Mouse (Mus musculus): ENCODE results near the gene Ninj2. TPM values are rescaled to one million over a fixed set of nuclear protein-coding genes. Genes with fewer than 3 reads are reported as not detected.
"Not testable (repeated sequence)": the region's sequence is repeated elsewhere in the genome, so short reads cannot be mapped to it uniquely, and the experiment has no call there.

Gene Ninj2
- polyA plus RNA-seq, 1 experiment from 2014 or later, result not detected

- Histone ChIP-seq H3K9me3 (ENCODE audit: control insufficient read depth, low read length) (no peaks in the 10 kb centered on the region), H3K4me1 (replicated peaks; ENCODE audit: control insufficient read depth, insufficient read depth, low read length) (no peaks in the 10 kb centered on the region), H3K9ac (ENCODE audit: low read length) (no peak overlapping the region), H3K4me2 (ENCODE audit: low read depth, low read length, severe bottlenecking) (no peak overlapping the region), H3K36me3 (ENCODE audit: control insufficient read depth, insufficient read depth, low read length) (no peaks in the 10 kb centered on the region), H3K4me3 (ENCODE audit: low read depth, low read length) (no peak overlapping the region), H3K27ac (ENCODE audit: low read depth, low read length) (no peak overlapping the region), H3K27me3 (ENCODE audit: control insufficient read depth, insufficient read depth, low read length) (no peaks in the 10 kb centered on the region)
- no peak for ATAC-seq (replicated peaks; ENCODE audit: low FRiP score)
- DNase-seq (ENCODE audit: low spot score), result no peak
- WGBS, result 98% methylated on average over 2 of the region's 2 CpGs
These were observed 8.2 kb upstream of the Ninj2 start for GRCm38 (mm10) chr6:120084983-120085382.

- no peak for DNase-seq (ENCODE audit: low spot score)
- no peak for ATAC-seq (replicated peaks; ENCODE audit: low FRiP score)
- H3K9ac ChIP-seq (ENCODE audit: low read length), result no peak overlapping the region
- no peaks in the 10 kb centered on the region for H3K36me3 ChIP-seq (ENCODE audit: control insufficient read depth, insufficient read depth, low read length)
- H3K4me3 ChIP-seq (ENCODE audit: low read depth, low read length), result no peak overlapping the region
- 80% methylated on average over 3 of the region's 3 CpGs for WGBS
- H3K27me3 ChIP-seq (ENCODE audit: control insufficient read depth, insufficient read depth, low read length), result no peaks in the 10 kb centered on the region
- no peak overlapping the region for H3K27ac ChIP-seq (ENCODE audit: low read depth, low read length)
- H3K4me1 ChIP-seq (replicated peaks; ENCODE audit: control insufficient read depth, insufficient read depth, low read length), result no peaks in the 10 kb centered on the region
- no peak overlapping the region for H3K4me2 ChIP-seq (ENCODE audit: low read depth, low read length, severe bottlenecking)
- H3K9me3 ChIP-seq (ENCODE audit: control insufficient read depth, low read length), result no peaks in the 10 kb centered on the region
These were observed 7.3 kb upstream of the Ninj2 start for GRCm38 (mm10) chr6:120085832-120086231.

- H3K4me2 ChIP-seq (ENCODE audit: low read depth, low read length, severe bottlenecking); H3K27ac ChIP-seq (ENCODE audit: low read depth, low read length); H3K4me1 ChIP-seq (replicated peaks; ENCODE audit: control insufficient read depth, insufficient read depth, low read length); H3K9ac ChIP-seq (ENCODE audit: low read length); DNase-seq (ENCODE audit: low spot score); H3K36me3 ChIP-seq (ENCODE audit: control insufficient read depth, insufficient read depth, low read length); H3K27me3 ChIP-seq (ENCODE audit: control insufficient read depth, insufficient read depth, low read length); H3K4me3 ChIP-seq (ENCODE audit: low read depth, low read length); ATAC-seq (replicated peaks; ENCODE audit: low FRiP score); H3K9me3 ChIP-seq (ENCODE audit: control insufficient read depth, low read length): not testable (repeated sequence)
- WGBS, result 94% methylated on average over 6 of the region's 8 CpGs
These were observed 6.1 kb upstream of the Ninj2 start for GRCm38 (mm10) chr6:120087041-120087440.

- H3K4me3 ChIP-seq (ENCODE audit: low read depth, low read length), result no peak overlapping the region
- no peak for ATAC-seq (replicated peaks; ENCODE audit: low FRiP score)
These were observed 2.4 kb upstream of the Ninj2 start for GRCm38 (mm10) chr6:120090712-120091248.

GRCm38 (mm10) chr6:120091956-120092355 is 1.2 kb upstream of the Ninj2 start:
- ATAC-seq (replicated peaks; ENCODE audit: low FRiP score), result no peak

More at GRCm38 (mm10) chr6:120090712-120091248, 2.4 kb upstream of the Ninj2 start:
- H3K9ac ChIP-seq (ENCODE audit: low read length), result no peak overlapping the region
- H3K9me3 ChIP-seq (ENCODE audit: control insufficient read depth, low read length), result no peaks in the 10 kb centered on the region
- H3K4me1 ChIP-seq (replicated peaks; ENCODE audit: control insufficient read depth, insufficient read depth, low read length), result no peaks in the 10 kb centered on the region
- 69% methylated on average over 15 of the region's 15 CpGs for WGBS
- DNase-seq (ENCODE audit: low spot score), result no peak
- no peaks in the 10 kb centered on the region for H3K36me3 ChIP-seq (ENCODE audit: control insufficient read depth, insufficient read depth, low read length)
- H3K27me3 ChIP-seq (ENCODE audit: control insufficient read depth, insufficient read depth, low read length), result no peaks in the 10 kb centered on the region
- H3K27ac ChIP-seq (ENCODE audit: low read depth, low read length), result no peak overlapping the region
- H3K4me2 ChIP-seq (ENCODE audit: low read depth, low read length, severe bottlenecking), result no peak overlapping the region

GRCm38 (mm10) chr6:120094091-120094776 is 1.1 kb downstream of the Ninj2 start:
- no peaks in the 10 kb centered on the region for H3K9me3 ChIP-seq (ENCODE audit: control insufficient read depth, low read length)
- H3K9ac ChIP-seq (ENCODE audit: low read length), result no peak overlapping the region
- H3K4me3 ChIP-seq (ENCODE audit: low read depth, low read length), result no peak overlapping the region
- H3K36me3 ChIP-seq (ENCODE audit: control insufficient read depth, insufficient read depth, low read length), result no peaks in the 10 kb centered on the region
- H3K4me1 ChIP-seq (replicated peaks; ENCODE audit: control insufficient read depth, insufficient read depth, low read length), result no peaks in the 10 kb centered on the region
- 87% methylated on average over 9 of the region's 9 CpGs for WGBS
- H3K27ac ChIP-seq (ENCODE audit: low read depth, low read length), result no peak overlapping the region
- no peak for ATAC-seq (replicated peaks; ENCODE audit: low FRiP score)
- no peak overlapping the region for H3K4me2 ChIP-seq (ENCODE audit: low read depth, low read length, severe bottlenecking)
- DNase-seq (ENCODE audit: low spot score), result no peak
- no peaks in the 10 kb centered on the region for H3K27me3 ChIP-seq (ENCODE audit: control insufficient read depth, insufficient read depth, low read length)

More at GRCm38 (mm10) chr6:120091956-120092355, 1.2 kb upstream of the Ninj2 start:
- WGBS, result 73% methylated on average over 4 of the region's 4 CpGs
- DNase-seq (ENCODE audit: low spot score), result no peak
- no peak overlapping the region for H3K4me2 ChIP-seq (ENCODE audit: low read depth, low read length, severe bottlenecking)
- no peaks in the 10 kb centered on the region for H3K4me1 ChIP-seq (replicated peaks; ENCODE audit: control insufficient read depth, insufficient read depth, low read length)
- no peaks in the 10 kb centered on the region for H3K9me3 ChIP-seq (ENCODE audit: control insufficient read depth, low read length)
- H3K27ac ChIP-seq (ENCODE audit: low read depth, low read length), result no peak overlapping the region
- H3K27me3 ChIP-seq (ENCODE audit: control insufficient read depth, insufficient read depth, low read length), result no peaks in the 10 kb centered on the region
- H3K4me3 ChIP-seq (ENCODE audit: low read depth, low read length), result no peak overlapping the region
- H3K9ac ChIP-seq (ENCODE audit: low read length), result no peak overlapping the region
- no peaks in the 10 kb centered on the region for H3K36me3 ChIP-seq (ENCODE audit: control insufficient read depth, insufficient read depth, low read length)

- Histone ChIP-seq H3K4me1 (replicated peaks; ENCODE audit: control insufficient read depth, insufficient read depth, low read length) (no peaks in the 10 kb centered on the region), H3K4me2 (ENCODE audit: low read depth, low read length, severe bottlenecking) (no peak overlapping the region), H3K36me3 (ENCODE audit: control insufficient read depth, insufficient read depth, low read length) (no peaks in the 10 kb centered on the region), H3K4me3 (ENCODE audit: low read depth, low read length) (no peak overlapping the region), H3K9ac (ENCODE audit: low read length) (no peak overlapping the region), H3K27ac (ENCODE audit: low read depth, low read length) (no peak overlapping the region), H3K27me3 (ENCODE audit: control insufficient read depth, insufficient read depth, low read length) (no peaks in the 10 kb centered on the region), H3K9me3 (ENCODE audit: control insufficient read depth, low read length) (no peaks in the 10 kb centered on the region)
- no peak for ATAC-seq (replicated peaks; ENCODE audit: low FRiP score)
- no peak for DNase-seq (ENCODE audit: low spot score)
- 86% methylated on average over 5 of the region's 5 CpGs for WGBS
These were observed 1.9 kb downstream of the Ninj2 start for GRCm38 (mm10) chr6:120095096-120095495.

- H3K27me3 ChIP-seq (ENCODE audit: control insufficient read depth, insufficient read depth, low read length), result no peaks in the 10 kb centered on the region
- H3K27ac ChIP-seq (ENCODE audit: low read depth, low read length), result no peak overlapping the region
- H3K4me3 ChIP-seq (ENCODE audit: low read depth, low read length), result no peak overlapping the region
- no peaks in the 10 kb centered on the region for H3K9me3 ChIP-seq (ENCODE audit: control insufficient read depth, low read length)
- WGBS, result 100% methylated on average over 1 of the region's 1 CpGs
- H3K36me3 ChIP-seq (ENCODE audit: control insufficient read depth, insufficient read depth, low read length), result no peaks in the 10 kb centered on the region
- no peak for ATAC-seq (replicated peaks; ENCODE audit: low FRiP score)
- H3K9ac ChIP-seq (ENCODE audit: low read length), result no peak overlapping the region
- DNase-seq (ENCODE audit: low spot score), result no peak
- H3K4me1 ChIP-seq (replicated peaks; ENCODE audit: control insufficient read depth, insufficient read depth, low read length), result no peaks in the 10 kb centered on the region
- no peak overlapping the region for H3K4me2 ChIP-seq (ENCODE audit: low read depth, low read length, severe bottlenecking)
These were observed 2.4 kb downstream of the Ninj2 start for GRCm38 (mm10) chr6:120095501-120095900.

- H3K4me2 ChIP-seq (ENCODE audit: low read depth, low read length, severe bottlenecking), result no peak overlapping the region
- H3K9ac ChIP-seq (ENCODE audit: low read length), result no peak overlapping the region
- ATAC-seq (replicated peaks; ENCODE audit: low FRiP score) (no peak), DNase-seq (ENCODE audit: low spot score) (no peak)
- H3K27ac ChIP-seq (ENCODE audit: low read depth, low read length), result no peak overlapping the region
- H3K4me1 ChIP-seq (replicated peaks; ENCODE audit: control insufficient read depth, insufficient read depth, low read length), result no peaks in the 10 kb centered on the region
- 84% methylated on average over 5 of the region's 5 CpGs for WGBS
- no peaks in the 10 kb centered on the region for H3K27me3 ChIP-seq (ENCODE audit: control insufficient read depth, insufficient read depth, low read length)
- H3K36me3 ChIP-seq (ENCODE audit: control insufficient read depth, insufficient read depth, low read length), result no peaks in the 10 kb centered on the region
- no peak overlapping the region for H3K4me3 ChIP-seq (ENCODE audit: low read depth, low read length)
- no peaks in the 10 kb centered on the region for H3K9me3 ChIP-seq (ENCODE audit: control insufficient read depth, low read length)
These were observed 6.2 kb downstream of the Ninj2 start for GRCm38 (mm10) chr6:120099392-120099791.
